8 mouse cellular contexts compared by ENCODE assay signal in genomic region chr2:47785848-47786247, GRCm38 (mm10).
DNase-seq lines count a peak whose midpoint lies in the region; ATAC-seq and TF ChIP-seq lines count a peak whose summit lies in the region.

No protein-coding gene starts in this region.

- H3K4me3 ChIP-seq in heart, embryonic 12.5 days: no peak overlapping the region
- no peak overlapping the region for H3K4me3 ChIP-seq in lung, embryonic 16.5 days (ENCODE audit: low read length)
- H3K4me3 ChIP-seq in stomach, postnatal 0 days (ENCODE audit: low read depth, low read length): no peak overlapping the region

- TF ChIP-seq CTCF in stomach, postnatal 0 days (IDR thresholded peaks at IDR 0.05; ENCODE audit: low read depth): peak; percentile 85

- TF ChIP-seq EP300 in stomach, postnatal 0 days (optimal IDR thresholded peaks at IDR 0.05): no peak

- no peaks in the 10 kb centered on the region for H3K4me1 ChIP-seq in heart, embryonic 12.5 days (replicated peaks)
- H3K4me1 ChIP-seq in lung, embryonic 16.5 days (replicated peaks; ENCODE audit: control insufficient read depth, insufficient read depth, low read length): no peaks in the 10 kb centered on the region
- no peaks in the 10 kb centered on the region for H3K4me1 ChIP-seq in stomach, postnatal 0 days (replicated peaks; ENCODE audit: control insufficient read depth, insufficient read depth)

- no peaks in the 10 kb centered on the region for H3K9me3 ChIP-seq in heart, embryonic 12.5 days (replicated peaks)
- H3K9me3 ChIP-seq in lung, embryonic 16.5 days (ENCODE audit: control insufficient read depth, low read length): no peaks in the 10 kb centered on the region
- no peaks in the 10 kb centered on the region for H3K9me3 ChIP-seq in stomach, postnatal 0 days (ENCODE audit: control insufficient read depth, low read length)

- H3K27ac ChIP-seq in heart, embryonic 12.5 days (ENCODE audit: poor library complexity, severe bottlenecking): no peak overlapping the region
- no peak overlapping the region for H3K27ac ChIP-seq in lung, embryonic 16.5 days (ENCODE audit: low read length)
- no peak overlapping the region for H3K27ac ChIP-seq in stomach, postnatal 0 days (replicated peaks)

- ATAC-seq in heart, embryonic 12.5 days (ENCODE audit: insufficient number of reproducible peaks, low FRiP score): no peak
- ATAC-seq in lung, embryonic 16.5 days (ENCODE audit: low read depth): 0 out of 2 replicates have a peak, but pooled peaks have one; percentile 34
- no peak for ATAC-seq in stomach, postnatal 0 days (ENCODE audit: low FRiP score, low TSS enrichment)

- no peaks in the 10 kb centered on the region for H3K36me3 ChIP-seq in heart, embryonic 12.5 days
- no peaks in the 10 kb centered on the region for H3K36me3 ChIP-seq in lung, embryonic 16.5 days (ENCODE audit: control insufficient read depth, insufficient read depth, low read length)
- H3K36me3 ChIP-seq in stomach, postnatal 0 days (ENCODE audit: control insufficient read depth, insufficient read depth, low read length): no peaks in the 10 kb centered on the region

- peak; percentile 33 for DNase-seq in heart, adult 11 months
- DNase-seq in B cell, adult 2 months: peak; percentile 12 to 16
- peak; percentile 17 for DNase-seq in c-Kit-positive CD71-negative TER-119-negative erythroid progenitor cells, embryonic 14.5 days (ENCODE audit: low read depth)
- peak; percentile 28 to 41 for DNase-seq in frontal cortex, postnatal 25 days (ENCODE audit: low spot score in 2 of 2)
- DNase-seq in kidney, postnatal 36 days: peak; percentile 23 to 67
- peak; percentile 50 for DNase-seq in stomach, postnatal 0 days (ENCODE audit: low spot score)

- H3K9ac ChIP-seq in heart, embryonic 12.5 days: no peak overlapping the region
- no peak overlapping the region for H3K9ac ChIP-seq in lung, embryonic 16.5 days (ENCODE audit: low read length)
- H3K9ac ChIP-seq in stomach, postnatal 0 days (ENCODE audit: low read length): no peak overlapping the region

- no peak overlapping the region for H3K4me2 ChIP-seq in heart, embryonic 12.5 days
- H3K4me2 ChIP-seq in lung, embryonic 16.5 days (ENCODE audit: low read depth, low read length): no peak overlapping the region
- no peak overlapping the region for H3K4me2 ChIP-seq in stomach, postnatal 0 days (replicated peaks; ENCODE audit: low read depth)

- no peaks in the 10 kb centered on the region for H3K27me3 ChIP-seq in heart, embryonic 12.5 days (replicated peaks)
- H3K27me3 ChIP-seq in lung, embryonic 16.5 days (ENCODE audit: control insufficient read depth, insufficient read depth, low read depth, low read length): no peaks in the 10 kb centered on the region
- H3K27me3 ChIP-seq in stomach, postnatal 0 days (ENCODE audit: control insufficient read depth, insufficient read depth, low read length): no peaks in the 10 kb centered on the region

- 4% methylated on average over 3 of the region's 3 CpGs for WGBS in heart, embryonic 12.5 days
- 10% methylated on average over 3 of the region's 3 CpGs for WGBS in lung, embryonic 16.5 days
- 9% methylated on average over 3 of the region's 3 CpGs for WGBS in stomach, postnatal 0 days
